Mouse (Mus musculus): ENCODE results near the gene Ifitm2. TPM values are rescaled to one million over a fixed set of nuclear protein-coding genes. Genes with fewer than 3 reads are reported as not detected.
A peak's percentile ranks its signal among the peaks of the same experiment; 100 is the strongest.

Ifitm2 gene
- polyA plus RNA-seq, 1 experiment from 2014 or later = 798 TPM

DNA sequence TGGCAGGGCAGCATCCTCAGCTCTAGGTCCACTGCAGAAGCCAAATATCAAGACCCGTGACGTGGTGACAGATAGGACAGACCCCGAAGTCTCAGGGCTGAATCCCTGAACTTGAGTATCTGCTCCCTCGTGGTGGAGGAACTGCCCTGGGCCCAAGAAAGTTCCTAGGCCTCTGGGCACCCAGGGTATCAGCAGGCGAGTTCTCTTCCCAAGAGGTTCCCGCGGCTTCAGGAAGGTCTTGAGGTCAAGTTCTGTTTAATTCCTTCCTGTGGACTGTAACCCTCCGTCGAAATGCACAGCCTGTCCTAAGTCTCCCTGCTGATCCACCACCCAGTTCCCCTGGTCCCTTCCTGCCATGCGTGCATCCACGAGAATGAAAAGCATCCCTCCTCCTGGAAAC lies 2.7 kb downstream of the Ifitm2 start:
- no peak overlapping the region; the same call in 1 of the 2 replicates for H3K9ac ChIP-seq (replicated peaks)
- ATAC-seq (no peak), DNase-seq (no peak)
- no peaks in the 10 kb centered on the region for H3K27me3 ChIP-seq (ENCODE audit: insufficient read depth, low read length)
- H3K4me1 ChIP-seq (ENCODE audit: insufficient read depth) = peaks cover 34% of the 10 kb centered on the region
- H3K4me3 ChIP-seq (ENCODE audit: low read depth, low read length) = peak overlapping the region; percentile 66; the same call in 1 of the 2 replicates
- 55% methylated on average over 11 of the region's 11 CpGs for WGBS (ENCODE audit: insufficient replicate concordance)
- H3K36me3 ChIP-seq (replicated peaks; ENCODE audit: insufficient read depth, low read length) = peaks cover 22% of the 10 kb centered on the region
- peak overlapping the region; percentile 86 for H3K27ac ChIP-seq (ENCODE audit: low read depth)
- H3K9me3 ChIP-seq (ENCODE audit: low read length) = no peaks in the 10 kb centered on the region
- TF ChIP-seq EP300 (IDR thresholded peaks at IDR 0.05; ENCODE audit: low read depth) = no peak
- no peak for TF ChIP-seq CTCF (IDR thresholded peaks at IDR 0.05; ENCODE audit: low read depth)
- peak overlapping the region; percentile 80 for H3K4me2 ChIP-seq (ENCODE audit: low read depth, low read length)

DNA sequence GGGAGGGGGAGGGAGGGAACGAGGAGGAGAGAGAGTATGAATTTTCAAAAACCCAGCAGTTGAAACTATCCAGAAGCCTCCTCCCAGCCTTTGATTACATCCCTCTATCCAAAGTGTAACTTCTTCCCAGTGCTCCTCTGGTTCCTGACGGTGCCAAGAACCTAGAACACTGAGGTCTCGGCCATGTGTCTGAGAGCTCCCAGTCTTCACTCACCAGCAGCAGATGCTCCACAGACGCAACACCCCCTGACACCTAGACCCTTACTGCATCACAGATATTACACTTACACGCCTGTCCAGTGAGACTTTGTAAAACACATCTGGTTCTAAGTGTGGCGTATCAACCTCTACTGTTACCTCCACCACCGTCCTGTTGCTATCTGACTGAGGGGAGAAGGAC lies 3.3 kb downstream of the Ifitm2 start:
- peak overlapping the region; percentile 22; the same call in 1 of the 2 replicates for H3K27ac ChIP-seq (ENCODE audit: low read depth)
- H3K9me3 ChIP-seq (ENCODE audit: low read length) = no peaks in the 10 kb centered on the region
- no peak for TF ChIP-seq CTCF (IDR thresholded peaks at IDR 0.05; ENCODE audit: low read depth)
- TF ChIP-seq EP300 (IDR thresholded peaks at IDR 0.05; ENCODE audit: low read depth) = no peak
- no peak overlapping the region for H3K4me3 ChIP-seq (ENCODE audit: low read depth, low read length)
- no peak for DNase-seq
- H3K9ac ChIP-seq (replicated peaks) = no peak overlapping the region
- H3K4me1 ChIP-seq (ENCODE audit: insufficient read depth) = peaks cover 34% of the 10 kb centered on the region
- ATAC-seq = no peak
- H3K36me3 ChIP-seq (replicated peaks; ENCODE audit: insufficient read depth, low read length) = peaks cover 27% of the 10 kb centered on the region
- H3K27me3 ChIP-seq (ENCODE audit: insufficient read depth, low read length) = no peaks in the 10 kb centered on the region
- H3K4me2 ChIP-seq (ENCODE audit: low read depth, low read length) = peak overlapping the region; percentile 80; the same call in 1 of the 2 replicates
- WGBS (ENCODE audit: insufficient replicate concordance) = 65% methylated on average over 7 of the region's 7 CpGs

DNA sequence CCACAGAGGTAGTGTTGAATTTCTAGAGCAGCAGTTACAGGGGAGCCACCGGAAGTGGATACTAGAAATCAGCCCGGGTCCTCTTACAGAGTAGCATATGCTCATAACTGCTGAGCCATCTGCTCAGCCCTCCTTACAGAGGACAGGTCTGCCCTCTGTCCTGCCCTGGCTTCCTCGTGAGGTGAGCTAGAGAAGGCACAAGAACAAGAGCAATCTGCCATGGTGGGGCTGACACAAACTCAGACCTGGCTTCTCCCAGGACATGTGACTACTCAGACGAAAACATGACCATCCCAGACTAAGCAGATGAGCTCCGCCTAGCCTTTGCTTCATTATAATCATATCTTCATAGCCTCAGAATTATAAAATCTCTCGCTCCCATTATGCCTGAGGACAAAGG lies 4.0 kb downstream of the Ifitm2 start:
- WGBS (ENCODE audit: insufficient replicate concordance) = 63% methylated on average over 6 of the region's 6 CpGs
- Histone ChIP-seq H3K9ac (replicated peaks) (no peak overlapping the region), H3K4me1 (ENCODE audit: insufficient read depth) (peaks cover 34% of the 10 kb centered on the region), H3K36me3 (replicated peaks; ENCODE audit: insufficient read depth, low read length) (peaks cover 27% of the 10 kb centered on the region), H3K4me3 (ENCODE audit: low read depth, low read length) (no peak overlapping the region), H3K9me3 (ENCODE audit: low read length) (no peaks in the 10 kb centered on the region), H3K27me3 (ENCODE audit: insufficient read depth, low read length) (no peaks in the 10 kb centered on the region), H3K4me2 (ENCODE audit: low read depth, low read length) (no peak overlapping the region), H3K27ac (ENCODE audit: low read depth) (no peak overlapping the region)
- TF ChIP-seq EP300 (IDR thresholded peaks at IDR 0.05; ENCODE audit: low read depth) = no peak
- no peak for TF ChIP-seq CTCF (IDR thresholded peaks at IDR 0.05; ENCODE audit: low read depth)
- ATAC-seq (no peak), DNase-seq (no peak)

DNA sequence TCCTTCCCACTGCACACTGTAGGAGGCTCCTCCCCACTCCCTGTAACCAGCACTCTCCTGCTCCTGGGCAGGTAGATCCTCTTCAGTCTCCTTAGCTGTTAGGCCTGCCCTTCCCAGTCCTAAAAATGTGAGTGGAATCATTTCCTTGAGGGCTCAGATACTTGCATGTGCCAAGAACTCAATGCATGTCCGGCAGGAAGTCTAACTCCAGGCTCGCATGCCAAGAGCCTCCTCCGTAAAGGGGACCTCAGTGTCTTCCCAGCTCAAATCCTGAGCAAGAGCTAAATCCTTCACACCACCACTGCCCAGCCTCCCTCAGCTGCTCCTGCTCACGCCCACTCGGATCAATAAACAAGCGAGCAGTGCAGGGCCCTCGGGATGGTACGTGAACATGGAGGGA lies 4.7 kb downstream of the Ifitm2 start:
- 63% methylated on average over 8 of the region's 8 CpGs for WGBS (ENCODE audit: insufficient replicate concordance)
- Histone ChIP-seq H3K36me3 (replicated peaks; ENCODE audit: insufficient read depth, low read length) (peaks cover 30% of the 10 kb centered on the region), H3K4me1 (ENCODE audit: insufficient read depth) (peaks cover 31% of the 10 kb centered on the region), H3K27ac (ENCODE audit: low read depth) (peak overlapping the region; percentile 67), H3K4me2 (ENCODE audit: low read depth, low read length) (no peak overlapping the region), H3K9me3 (ENCODE audit: low read length) (no peaks in the 10 kb centered on the region), H3K9ac (replicated peaks) (0 out of 2 replicates have a peak overlapping the region, but pooled peaks have one; percentile 7), H3K4me3 (ENCODE audit: low read depth, low read length) (no peak overlapping the region), H3K27me3 (ENCODE audit: insufficient read depth, low read length) (no peaks in the 10 kb centered on the region)
- ATAC-seq (no peak), DNase-seq (no peak)
- no peak for TF ChIP-seq EP300 (IDR thresholded peaks at IDR 0.05; ENCODE audit: low read depth)
- no peak for TF ChIP-seq CTCF (IDR thresholded peaks at IDR 0.05; ENCODE audit: low read depth)

DNA sequence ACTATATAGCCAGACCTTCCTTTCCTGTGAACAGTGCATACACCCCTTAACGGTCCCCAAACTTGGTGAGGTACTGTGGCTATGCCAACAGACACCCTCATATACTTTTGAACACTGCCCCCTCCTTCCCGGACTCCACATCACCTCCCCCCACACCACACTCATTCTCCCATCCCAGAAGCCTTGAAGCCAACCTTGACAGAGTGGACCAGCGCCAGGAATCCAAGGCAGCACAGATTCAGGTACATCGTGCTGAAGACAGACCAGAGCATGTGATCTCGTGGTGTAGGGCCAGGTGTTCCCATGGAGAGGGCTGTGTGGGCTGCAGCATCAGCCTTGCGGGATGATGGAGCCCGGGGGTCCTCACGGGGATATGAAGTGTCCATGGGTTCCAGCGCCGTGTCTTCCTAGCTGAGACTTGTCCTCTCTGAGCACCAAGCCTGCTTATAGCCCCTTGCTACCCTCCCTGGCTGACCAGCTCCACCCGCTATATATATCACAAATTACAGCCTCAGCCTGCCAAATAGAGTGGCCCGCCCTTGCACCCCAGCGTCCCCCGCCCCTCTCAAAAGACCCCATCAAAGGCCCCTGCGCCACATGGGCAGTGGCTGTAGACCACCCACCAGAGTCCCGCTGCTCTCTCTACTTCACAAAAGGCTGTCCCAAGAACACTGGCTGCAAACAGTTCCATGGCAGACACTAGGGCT lies 5.8 kb downstream of the Ifitm2 start, which contains the start of gene Ifitm5:
Gene Ifitm5 (minus strand): TSS at position 468 of the 707 bp plus-strand sequence.
- H3K36me3 ChIP-seq (replicated peaks; ENCODE audit: insufficient read depth, low read length) = peaks cover 41% of the 10 kb centered on the region
- 83% methylated on average over 16 of the region's 16 CpGs for WGBS (ENCODE audit: insufficient replicate concordance)
- ATAC-seq (no peak), DNase-seq (no peak)
- H3K27me3 ChIP-seq (ENCODE audit: insufficient read depth, low read length) = no peaks in the 10 kb centered on the region
- H3K4me2 ChIP-seq (ENCODE audit: low read depth, low read length) = no peak within 1 kb of the TSS
- H3K27ac ChIP-seq (ENCODE audit: low read depth) = peak within 1 kb of the TSS; percentile 67
- H3K9me3 ChIP-seq (ENCODE audit: low read length) = no peaks in the 10 kb centered on the region
- H3K9ac ChIP-seq (replicated peaks) = 0 out of 2 replicates have a peak within 1 kb of the TSS, but pooled peaks have one; percentile 7
- no peak for TF ChIP-seq EP300 (IDR thresholded peaks at IDR 0.05; ENCODE audit: low read depth)
- no peak for TF ChIP-seq CTCF (IDR thresholded peaks at IDR 0.05; ENCODE audit: low read depth)
- no peak within 1 kb of the TSS for H3K4me3 ChIP-seq (ENCODE audit: low read depth, low read length)
- peaks cover 29% of the 10 kb centered on the region for H3K4me1 ChIP-seq (ENCODE audit: insufficient read depth)

DNA sequence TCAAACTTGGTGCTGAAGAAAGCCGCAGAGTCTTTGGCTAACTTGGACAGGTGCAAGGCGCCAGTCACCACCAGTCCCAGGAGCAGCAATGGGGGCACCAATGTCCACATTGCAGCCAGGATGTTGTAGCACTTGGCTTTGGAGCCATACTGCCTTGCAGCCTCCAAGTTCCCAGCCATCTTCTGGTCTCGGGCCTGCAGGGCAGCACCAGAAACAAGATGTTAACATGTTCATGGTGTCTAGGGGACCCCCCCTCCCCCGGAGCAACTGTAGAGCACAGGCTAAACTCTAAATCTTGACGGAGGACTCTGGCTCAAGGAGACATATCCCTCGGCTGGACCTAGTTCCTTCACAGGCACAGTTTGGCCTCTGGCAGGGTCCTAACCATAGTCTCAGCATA lies 6.5 kb downstream of the Ifitm2 start:
- TF ChIP-seq CTCF (IDR thresholded peaks at IDR 0.05; ENCODE audit: low read depth) (no peak), EP300 (IDR thresholded peaks at IDR 0.05; ENCODE audit: low read depth) (no peak)
- Histone ChIP-seq H3K4me2 (ENCODE audit: low read depth, low read length) (no peak overlapping the region), H3K36me3 (replicated peaks; ENCODE audit: insufficient read depth, low read length) (peaks cover 42% of the 10 kb centered on the region), H3K9me3 (ENCODE audit: low read length) (no peaks in the 10 kb centered on the region), H3K27me3 (ENCODE audit: insufficient read depth, low read length) (no peaks in the 10 kb centered on the region), H3K4me3 (ENCODE audit: low read depth, low read length) (no peak overlapping the region), H3K9ac (replicated peaks) (no peak overlapping the region), H3K27ac (ENCODE audit: low read depth) (peak overlapping the region; percentile 62), H3K4me1 (ENCODE audit: insufficient read depth) (peaks cover 26% of the 10 kb centered on the region)
- no peak for ATAC-seq
- WGBS (ENCODE audit: insufficient replicate concordance) = 79% methylated on average over 6 of the region's 6 CpGs
- no peak for DNase-seq

Data from liver, postnatal 0 days (tissue).